Mouse (Mus musculus) naive thymus-derived CD4-positive, alpha-beta T cell, adult 2 months (primary cell): Measurements from ENCODE around the gene Efna5.

Experiments
- DNase-seq: peaks from one replicate; pipeline ENCODE4 v3.0.0-alpha.2; 2011; ENCODE audit warnings: low read depth

The Efna5 gene

GRCm38 (mm10) chr17:62606681-62607080 is 274.4 kb downstream of the Efna5 start:
- no peak for DNase-seq

- DNase-seq = no peak
Observed at GRCm38 (mm10) chr17:62604309-62604708, 276.8 kb downstream of the Efna5 start.

- DNase-seq = no peak
Observed at GRCm38 (mm10) chr17:62603604-62604003, 277.5 kb downstream of the Efna5 start.

- DNase-seq = no peak
Observed at GRCm38 (mm10) chr17:62598716-62599490, 282.2 kb downstream of the Efna5 start.

- DNase-seq = no peak
Observed at GRCm38 (mm10) chr17:62592436-62593074, 288.6 kb downstream of the Efna5 start.

- DNase-seq = no peak
Observed at GRCm38 (mm10) chr17:62591581-62592435, 289.3 kb downstream of the Efna5 start.

- no peak for DNase-seq
Observed at GRCm38 (mm10) chr17:62590685-62591460, 290.2 kb downstream of the Efna5 start.

GRCm38 (mm10) chr17:62580127-62580526 is 301.0 kb downstream of the Efna5 start:
- DNase-seq = no peak

GRCm38 (mm10) chr17:62579618-62580017 is 301.5 kb downstream of the Efna5 start:
- no peak for DNase-seq

- no peak for DNase-seq
Observed at GRCm38 (mm10) chr17:62574499-62575265, 306.4 kb downstream of the Efna5 start.

- no peak for DNase-seq
Observed at GRCm38 (mm10) chr17:62570101-62570500, 311.0 kb downstream of the Efna5 start.

- no peak for DNase-seq
Observed at GRCm38 (mm10) chr17:62568019-62568418, 313.1 kb downstream of the Efna5 start.

GRCm38 (mm10) chr17:62565632-62566031 is 315.5 kb downstream of the Efna5 start:
- DNase-seq = no peak

GRCm38 (mm10) chr17:62562439-62562838 is 318.7 kb downstream of the Efna5 start:
- no peak for DNase-seq

GRCm38 (mm10) chr17:62557215-62557614 is 323.9 kb downstream of the Efna5 start:
- DNase-seq = no peak
